Mouse (Mus musculus): ENCODE measurements around the gene Lsamp.

DNA sequence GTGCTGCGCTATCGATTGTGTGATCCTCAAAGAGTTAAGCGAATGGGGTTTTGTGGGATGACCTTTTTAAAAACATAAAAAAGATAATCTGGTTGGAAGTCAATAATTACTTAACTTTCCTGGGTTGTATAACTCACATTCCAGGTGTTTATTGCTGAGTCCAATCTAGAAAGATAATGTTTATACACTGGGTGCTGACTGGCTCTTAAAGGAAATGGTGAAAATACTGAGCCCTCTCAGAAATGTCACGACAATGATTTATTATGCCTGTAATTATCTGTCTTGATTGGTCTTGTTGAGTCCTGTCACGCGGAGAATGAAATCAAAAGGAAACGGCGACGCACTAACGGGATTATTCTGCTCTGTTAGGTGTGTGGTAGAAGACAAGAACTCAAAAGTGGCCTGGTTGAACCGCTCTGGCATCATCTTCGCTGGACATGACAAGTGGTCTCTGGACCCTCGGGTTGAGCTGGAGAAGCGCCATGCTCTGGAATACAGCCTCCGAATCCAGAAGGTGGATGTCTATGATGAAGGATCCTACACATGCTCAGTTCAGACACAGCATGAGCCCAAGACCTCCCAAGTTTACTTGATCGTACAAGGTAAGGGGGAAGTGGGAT is 1904.5 kb downstream of the Lsamp start:
- TF ChIP-seq CTCF (IDR thresholded peaks at IDR 0.05; ENCODE audit: low read depth) (no peak), EP300 (IDR thresholded peaks at IDR 0.05; ENCODE audit: low read depth) (no peak)
